Mouse (Mus musculus): ENCODE data around the gene Npnt. TPM values are rescaled to one million over a fixed set of nuclear protein-coding genes. Genes with fewer than 3 reads are reported as not detected.

Gene Npnt
- total and polyA plus RNA-seq, 2 experiments from 2014 or later, result 0.73 to 2.1 TPM

- WGBS, result 43% methylated on average over 2 of the region's 2 CpGs
- DNase-seq (ENCODE audit: low spot score), result no peak
- Histone ChIP-seq H3K36me3 (replicated peaks; ENCODE audit: control insufficient read depth, insufficient read depth, low read length) (no peaks in the 10 kb centered on the region), H3K9ac (replicated peaks; ENCODE audit: low read depth, low read length) (no peak overlapping the region), H3K4me3 (ENCODE audit: low read depth, low read length) (no peak overlapping the region), H3K9me3 (replicated peaks; ENCODE audit: control insufficient read depth, low read length) (no peaks in the 10 kb centered on the region), H3K4me1 (ENCODE audit: control insufficient read depth, insufficient read depth) (no peaks in the 10 kb centered on the region), H3K4me2 (ENCODE audit: low read depth, low read length) (no peak overlapping the region), H3K27ac (ENCODE audit: low read depth) (no peak overlapping the region), H3K27me3 (ENCODE audit: control insufficient read depth, insufficient read depth, low read length) (no peaks in the 10 kb centered on the region)
- TF ChIP-seq CTCF (IDR thresholded peaks at IDR 0.05; ENCODE audit: low read depth) (no peak), EP300 (IDR thresholded peaks at IDR 0.05; ENCODE audit: low read depth) (no peak)
- no peak for ATAC-seq (ENCODE audit: insufficient read depth, low read depth)
Observed at GRCm38 (mm10) chr3:132934649-132935048, 15.4 kb downstream of the Npnt start.

GRCm38 (mm10) chr3:132931526-132931925, 18.6 kb downstream of the Npnt start:
- Histone ChIP-seq H3K36me3 (replicated peaks; ENCODE audit: control insufficient read depth, insufficient read depth, low read length) (no peaks in the 10 kb centered on the region), H3K4me3 (ENCODE audit: low read depth, low read length) (no peak overlapping the region), H3K9ac (replicated peaks; ENCODE audit: low read depth, low read length) (no peak overlapping the region), H3K9me3 (replicated peaks; ENCODE audit: control insufficient read depth, low read length) (no peaks in the 10 kb centered on the region), H3K4me1 (ENCODE audit: control insufficient read depth, insufficient read depth) (no peaks in the 10 kb centered on the region), H3K27me3 (ENCODE audit: control insufficient read depth, insufficient read depth, low read length) (no peaks in the 10 kb centered on the region), H3K4me2 (ENCODE audit: low read depth, low read length) (no peak overlapping the region), H3K27ac (ENCODE audit: low read depth) (no peak overlapping the region)
- DNase-seq (ENCODE audit: low spot score) (no peak), ATAC-seq (ENCODE audit: insufficient read depth, low read depth) (no peak)
- 79% methylated on average over 4 of the region's 4 CpGs for WGBS
- TF ChIP-seq EP300 (IDR thresholded peaks at IDR 0.05; ENCODE audit: low read depth) (no peak), CTCF (IDR thresholded peaks at IDR 0.05; ENCODE audit: low read depth) (no peak)

GRCm38 (mm10) chr3:132929866-132930265, 20.2 kb downstream of the Npnt start:
- no peak for ATAC-seq (ENCODE audit: insufficient read depth, low read depth)
- H3K9me3 ChIP-seq (replicated peaks; ENCODE audit: control insufficient read depth, low read length), result no peaks in the 10 kb centered on the region
- 66% methylated on average over 6 of the region's 6 CpGs for WGBS
- TF ChIP-seq CTCF (IDR thresholded peaks at IDR 0.05; ENCODE audit: low read depth) (no peak), EP300 (IDR thresholded peaks at IDR 0.05; ENCODE audit: low read depth) (no peak)
- H3K9ac ChIP-seq (replicated peaks; ENCODE audit: low read depth, low read length), result no peak overlapping the region
- H3K27ac ChIP-seq (ENCODE audit: low read depth), result no peak overlapping the region
- DNase-seq (ENCODE audit: low spot score), result no peak
- no peaks in the 10 kb centered on the region for H3K27me3 ChIP-seq (ENCODE audit: control insufficient read depth, insufficient read depth, low read length)
- no peak overlapping the region for H3K4me2 ChIP-seq (ENCODE audit: low read depth, low read length)
- H3K4me3 ChIP-seq (ENCODE audit: low read depth, low read length), result no peak overlapping the region
- no peaks in the 10 kb centered on the region for H3K4me1 ChIP-seq (ENCODE audit: control insufficient read depth, insufficient read depth)
- H3K36me3 ChIP-seq (replicated peaks; ENCODE audit: control insufficient read depth, insufficient read depth, low read length), result no peaks in the 10 kb centered on the region

GRCm38 (mm10) chr3:132928186-132928585, 21.9 kb downstream of the Npnt start:
- 79% methylated on average over 9 of the region's 9 CpGs for WGBS
- DNase-seq (ENCODE audit: low spot score), result no peak

GRCm38 (mm10) chr3:132919798-132920197, 30.3 kb downstream of the Npnt start:
- H3K4me3 ChIP-seq (ENCODE audit: low read depth, low read length), result no peak overlapping the region
- WGBS, result 88% methylated on average over 3 of the region's 3 CpGs
- DNase-seq (ENCODE audit: low spot score) (no peak), ATAC-seq (ENCODE audit: insufficient read depth, low read depth) (no peak)
- no peaks in the 10 kb centered on the region for H3K36me3 ChIP-seq (replicated peaks; ENCODE audit: control insufficient read depth, insufficient read depth, low read length)
- H3K27me3 ChIP-seq (ENCODE audit: control insufficient read depth, insufficient read depth, low read length), result no peaks in the 10 kb centered on the region
- no peaks in the 10 kb centered on the region for H3K4me1 ChIP-seq (ENCODE audit: control insufficient read depth, insufficient read depth)
- TF ChIP-seq CTCF (IDR thresholded peaks at IDR 0.05; ENCODE audit: low read depth), result no peak
- no peak for TF ChIP-seq EP300 (IDR thresholded peaks at IDR 0.05; ENCODE audit: low read depth)
- no peak overlapping the region for H3K9ac ChIP-seq (replicated peaks; ENCODE audit: low read depth, low read length)
- H3K4me2 ChIP-seq (ENCODE audit: low read depth, low read length), result no peak overlapping the region
- no peaks in the 10 kb centered on the region for H3K9me3 ChIP-seq (replicated peaks; ENCODE audit: control insufficient read depth, low read length)
- no peak overlapping the region for H3K27ac ChIP-seq (ENCODE audit: low read depth)

More at GRCm38 (mm10) chr3:132928186-132928585, 21.9 kb downstream of the Npnt start:
- Histone ChIP-seq H3K9ac (replicated peaks; ENCODE audit: low read depth, low read length) (no peak overlapping the region), H3K4me1 (ENCODE audit: control insufficient read depth, insufficient read depth) (no peaks in the 10 kb centered on the region), H3K27me3 (ENCODE audit: control insufficient read depth, insufficient read depth, low read length) (no peaks in the 10 kb centered on the region), H3K4me3 (ENCODE audit: low read depth, low read length) (no peak overlapping the region), H3K36me3 (replicated peaks; ENCODE audit: control insufficient read depth, insufficient read depth, low read length) (no peaks in the 10 kb centered on the region), H3K9me3 (replicated peaks; ENCODE audit: control insufficient read depth, low read length) (no peaks in the 10 kb centered on the region), H3K4me2 (ENCODE audit: low read depth, low read length) (no peak overlapping the region), H3K27ac (ENCODE audit: low read depth) (no peak overlapping the region)
- no peak for TF ChIP-seq EP300 (IDR thresholded peaks at IDR 0.05; ENCODE audit: low read depth)
- TF ChIP-seq CTCF (IDR thresholded peaks at IDR 0.05; ENCODE audit: low read depth), result no peak
- no peak for ATAC-seq (ENCODE audit: insufficient read depth, low read depth)

GRCm38 (mm10) chr3:132919240-132919639, 30.9 kb downstream of the Npnt start:
- H3K9me3 ChIP-seq (replicated peaks; ENCODE audit: control insufficient read depth, low read length), result no peaks in the 10 kb centered on the region
- H3K36me3 ChIP-seq (replicated peaks; ENCODE audit: control insufficient read depth, insufficient read depth, low read length), result no peaks in the 10 kb centered on the region
- H3K4me2 ChIP-seq (ENCODE audit: low read depth, low read length), result no peak overlapping the region
- TF ChIP-seq EP300 (IDR thresholded peaks at IDR 0.05; ENCODE audit: low read depth), result no peak
- no peak for TF ChIP-seq CTCF (IDR thresholded peaks at IDR 0.05; ENCODE audit: low read depth)
- no peak overlapping the region for H3K9ac ChIP-seq (replicated peaks; ENCODE audit: low read depth, low read length)
- no peaks in the 10 kb centered on the region for H3K27me3 ChIP-seq (ENCODE audit: control insufficient read depth, insufficient read depth, low read length)
- H3K4me1 ChIP-seq (ENCODE audit: control insufficient read depth, insufficient read depth), result no peaks in the 10 kb centered on the region
- H3K27ac ChIP-seq (ENCODE audit: low read depth), result no peak overlapping the region
- H3K4me3 ChIP-seq (ENCODE audit: low read depth, low read length), result no peak overlapping the region
- no peak for ATAC-seq (ENCODE audit: insufficient read depth, low read depth)
- no peak for DNase-seq (ENCODE audit: low spot score)
- WGBS, result 79% methylated on average over 11 of the region's 11 CpGs

All from heart, postnatal 0 days (tissue).